Mouse (Mus musculus) megakaryocyte progenitor cell, adult 5-6 weeks (primary cell): ENCODE measurements around the gene Stx11. TPM values are rescaled to one million over a fixed set of nuclear protein-coding genes. Genes with fewer than 3 reads are reported as not detected.

Experiments
- ATAC-seq: replicated peaks from 2 replicates; pipeline ENCODE4 v1.8.0; 2016; ENCODE audit warnings: mild to moderate bottlenecking, moderate TSS enrichment, inconsistent platforms; ENCODE audit not compliant: poor library complexity
- total RNA-seq, 2 experiments: library from RNA; stranded (forward) in 1 of 2; stranded (reverse) in 1 of 2; fragments of 157-497, 149-512 nt in 1 of 2; fragments of 200-1000 nt in 1 of 2; gene quantifications; 2 replicates each; pipeline versions ENCODE4 v1.2.3 to v1.2.4; 2015 to 2017

Gene Stx11
- total RNA-seq, 2 experiments from 2014 or later: 5.1 to 6.8 TPM

DNA sequence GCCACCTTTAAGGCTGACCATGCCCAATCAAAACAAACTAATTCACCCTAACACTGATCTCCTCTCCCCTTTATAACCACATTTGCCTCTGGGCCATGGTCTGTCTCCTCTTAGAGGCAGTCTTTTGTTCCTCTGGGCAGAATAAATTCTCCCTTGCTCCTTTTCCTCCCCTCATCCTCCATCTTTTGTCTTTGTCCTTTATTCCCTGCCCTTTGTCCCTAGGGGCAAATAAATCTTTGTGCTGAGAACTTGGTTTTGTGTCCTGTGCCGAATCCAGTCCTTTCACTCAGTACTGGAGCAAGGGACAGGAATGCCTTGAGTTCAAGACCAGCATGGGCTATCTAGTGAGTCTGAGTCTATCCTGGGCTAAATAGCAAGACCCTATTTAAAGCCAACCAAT, 46.5 kb downstream of the Stx11 start:
- no peak for ATAC-seq

DNA sequence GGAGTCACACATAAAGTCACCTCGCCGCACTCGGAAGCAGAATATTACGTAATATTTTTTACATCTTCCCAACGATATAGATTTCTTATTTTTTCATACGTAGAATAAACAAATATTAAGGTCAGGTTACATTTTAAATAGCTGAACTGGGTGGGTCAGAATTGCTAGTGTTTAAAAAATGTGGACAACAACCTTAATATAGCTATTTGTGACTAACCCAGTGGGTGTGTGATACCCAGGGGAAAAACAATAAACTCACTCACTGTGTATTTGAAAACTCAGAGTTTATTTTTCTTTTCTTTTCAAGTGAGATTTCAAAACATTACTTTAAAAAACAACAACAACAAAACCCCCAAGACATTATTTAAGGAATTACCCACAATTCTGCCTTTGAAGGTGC, 47.7 kb downstream of the Stx11 start:
- no peak for ATAC-seq

DNA sequence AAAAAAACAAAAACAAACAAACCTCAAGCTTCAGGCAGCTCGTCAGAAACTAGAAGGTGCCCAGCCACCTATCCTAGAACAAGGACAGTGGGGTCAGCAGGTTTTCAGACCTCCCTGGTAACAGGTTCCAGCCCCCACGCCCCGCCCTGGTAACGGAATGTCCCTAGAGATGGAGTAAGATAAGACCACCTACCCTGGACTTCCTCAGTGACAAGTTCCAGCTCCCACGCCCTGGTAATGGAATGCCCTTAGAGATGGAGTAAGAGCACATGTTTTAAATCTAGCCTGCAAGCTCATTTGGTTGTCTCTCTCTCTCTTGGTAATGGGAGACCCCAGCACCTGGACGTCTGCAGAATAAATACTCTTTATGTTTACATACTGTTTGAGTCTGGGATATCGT, 48.3 kb downstream of the Stx11 start:
- ATAC-seq: no peak

DNA sequence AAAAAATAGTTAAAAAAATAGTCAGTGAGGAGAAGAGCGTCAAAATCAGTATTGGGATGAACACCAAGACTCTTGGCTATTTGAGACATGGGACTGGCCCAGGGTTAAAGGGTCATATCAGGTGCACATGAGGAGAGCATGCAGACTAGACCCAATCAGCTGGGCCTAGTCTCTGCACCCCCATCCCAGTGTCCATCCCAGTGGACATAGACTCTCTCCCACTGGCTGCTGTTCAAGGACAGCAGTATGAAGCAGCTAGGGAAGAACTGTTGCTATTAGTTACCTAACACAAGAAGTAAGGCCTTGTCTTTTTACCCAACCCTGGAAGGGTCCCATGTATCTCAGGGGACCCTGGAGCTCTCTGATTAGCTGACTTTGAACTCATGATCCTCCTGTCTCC, 49.9 kb downstream of the Stx11 start:
- no peak for ATAC-seq

DNA sequence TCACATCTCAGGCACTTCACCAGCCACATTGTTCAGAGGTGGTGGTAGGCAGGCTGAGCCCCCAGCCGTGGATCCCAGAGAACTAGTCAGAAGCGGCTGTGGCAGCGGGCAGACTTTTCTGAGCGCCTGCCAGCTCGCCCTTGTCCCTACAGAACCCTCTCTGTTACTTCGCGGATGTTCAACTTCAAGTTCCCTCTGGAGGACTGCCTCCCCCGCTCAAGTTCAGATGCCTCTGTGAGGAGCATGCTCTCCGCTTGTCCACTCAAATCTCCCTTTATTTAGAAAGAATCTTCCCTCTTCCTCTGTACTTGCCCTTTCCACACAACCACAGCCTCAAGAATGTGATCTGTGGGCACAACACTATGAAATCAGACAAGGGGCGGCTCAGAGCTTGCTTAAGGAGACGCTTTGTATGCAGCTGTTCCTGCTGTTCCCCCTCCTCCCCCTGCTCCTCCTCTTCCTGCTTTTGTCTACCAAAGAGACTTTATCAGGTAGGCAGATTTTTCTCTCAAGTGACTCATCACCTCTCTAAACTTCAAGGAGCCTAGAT, 52.0 kb downstream of the Stx11 start:
- peak; percentile 81 for ATAC-seq

DNA sequence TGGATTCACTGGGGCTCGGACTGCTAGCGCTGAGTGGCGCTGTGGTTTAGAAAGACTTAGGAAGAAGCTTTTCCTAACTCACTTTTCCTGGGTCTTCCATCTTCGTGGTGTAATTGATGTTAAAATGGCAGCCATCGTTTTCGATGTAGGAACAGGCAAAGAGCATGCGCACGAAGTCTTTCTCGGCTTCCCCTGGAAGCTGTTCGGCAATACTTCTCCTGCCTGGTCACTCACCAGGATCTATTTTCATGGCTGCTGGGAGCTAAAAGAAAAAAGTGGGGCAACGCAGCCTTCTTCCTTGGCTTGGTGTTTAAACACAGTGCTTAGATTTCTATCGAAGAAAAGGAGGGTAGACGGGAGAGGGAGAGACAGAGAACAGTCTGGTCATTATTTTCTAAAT, 52.6 kb downstream of the Stx11 start:
- ATAC-seq: no peak

DNA sequence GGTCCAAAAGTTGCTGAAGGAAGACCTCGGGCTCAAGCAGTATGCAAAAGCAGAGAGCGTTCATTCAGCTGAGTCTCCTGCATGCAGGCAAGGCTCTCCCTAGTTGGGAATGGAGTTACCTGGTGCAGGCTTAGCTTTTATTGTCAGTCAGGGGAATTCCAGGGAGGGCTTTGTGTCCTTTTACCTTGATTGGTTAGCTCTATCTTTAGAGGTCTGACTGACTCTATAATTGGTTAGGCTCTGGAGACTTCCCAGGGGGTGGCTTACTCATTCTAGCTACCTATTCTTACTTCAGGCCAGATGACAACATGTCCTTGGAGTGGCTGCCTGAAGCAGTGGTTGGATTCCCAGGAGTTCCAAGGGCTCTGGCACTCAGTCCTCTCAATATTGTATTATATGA, 54.2 kb downstream of the Stx11 start:
- ATAC-seq: no peak

DNA sequence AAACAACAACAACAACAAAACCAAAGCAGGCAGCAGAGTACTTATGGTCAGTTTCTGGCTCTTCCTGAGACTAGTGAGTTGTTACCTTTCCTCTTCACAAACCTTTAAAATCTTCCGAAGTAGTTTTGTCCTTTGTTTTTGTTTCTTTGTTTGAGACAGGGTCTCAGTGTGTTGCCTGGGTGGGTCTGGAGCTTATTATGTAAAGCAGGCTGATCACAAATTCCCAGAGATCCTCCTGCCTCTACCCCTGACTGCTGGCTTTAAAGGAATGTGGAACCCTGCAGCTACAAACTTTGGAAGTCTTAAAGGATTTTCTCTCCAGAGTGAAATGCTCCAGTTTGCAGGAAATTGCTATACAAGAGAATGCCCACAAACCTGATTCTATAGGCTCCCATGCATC, 54.9 kb downstream of the Stx11 start:
- ATAC-seq: no peak

DNA sequence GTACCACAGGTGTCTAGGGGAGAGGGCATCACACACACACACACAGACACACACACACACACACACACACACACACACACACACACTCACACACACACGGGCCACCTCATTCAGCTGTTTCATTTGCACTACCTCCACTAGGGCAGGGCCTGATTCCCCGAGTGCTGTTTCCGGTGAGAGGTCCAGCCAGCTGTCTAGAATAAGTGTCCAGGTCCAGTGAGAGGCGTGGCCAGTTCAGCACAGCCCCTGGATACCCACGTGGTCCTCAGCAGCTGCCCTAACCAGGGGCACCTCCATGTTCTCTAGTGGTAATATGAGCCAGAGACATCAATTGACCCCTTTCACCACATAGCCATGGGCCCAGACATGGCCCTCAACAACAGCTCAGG, 60.0 kb downstream of the Stx11 start:
- no peak for ATAC-seq

DNA sequence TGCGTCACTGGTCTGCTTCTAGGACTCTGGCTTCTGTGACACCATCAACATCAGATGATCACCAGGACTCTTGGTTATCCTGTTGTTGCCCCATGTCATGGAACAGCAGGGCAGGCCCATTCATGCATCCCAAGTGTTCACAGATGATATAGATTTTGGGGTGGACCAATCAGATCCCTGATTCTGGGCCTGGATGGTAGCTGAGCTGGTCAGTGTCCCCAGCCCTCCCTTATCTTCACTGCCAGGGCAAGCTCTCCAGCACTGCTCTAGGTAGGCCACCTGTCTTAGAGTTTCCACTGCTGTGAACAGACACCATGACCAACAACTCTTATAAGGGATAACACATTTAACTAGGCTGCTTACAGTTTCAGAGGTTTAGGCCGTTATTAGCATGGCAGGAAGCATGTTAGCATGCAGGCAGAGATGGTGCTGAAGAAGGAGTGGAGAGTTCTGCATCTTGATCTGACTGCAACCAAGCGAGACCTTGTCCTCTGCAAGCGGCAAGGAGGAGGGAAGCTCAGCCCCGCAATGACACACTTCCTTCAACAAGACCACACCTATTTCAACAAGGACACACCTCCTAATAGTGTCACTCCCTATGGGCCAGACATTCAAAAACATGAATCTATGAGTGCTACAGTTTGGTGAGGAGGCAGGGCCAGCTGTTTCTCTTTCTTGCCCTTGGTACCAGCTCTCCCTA, 60.5 kb downstream of the Stx11 start:
- ATAC-seq: peak; percentile 89

DNA sequence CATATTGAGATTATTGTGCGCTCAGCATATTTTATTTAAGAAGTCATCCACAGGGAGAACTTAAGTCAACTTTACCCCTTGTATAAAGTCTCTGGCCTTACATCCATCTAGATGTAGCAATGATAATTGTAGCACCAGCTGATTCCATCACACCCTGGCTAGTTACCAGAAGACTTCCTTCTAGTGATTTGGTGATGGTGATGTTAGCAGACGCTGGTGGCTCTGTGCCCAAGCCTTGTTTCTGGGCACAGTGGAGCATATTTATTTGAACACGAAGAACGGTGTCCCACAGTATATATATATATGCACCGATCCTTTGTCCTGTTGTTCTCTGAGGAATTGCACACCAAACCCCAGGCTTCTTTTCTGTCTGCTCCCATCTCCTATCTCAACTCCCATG, 64.2 kb downstream of the Stx11 start:
- ATAC-seq: no peak

DNA sequence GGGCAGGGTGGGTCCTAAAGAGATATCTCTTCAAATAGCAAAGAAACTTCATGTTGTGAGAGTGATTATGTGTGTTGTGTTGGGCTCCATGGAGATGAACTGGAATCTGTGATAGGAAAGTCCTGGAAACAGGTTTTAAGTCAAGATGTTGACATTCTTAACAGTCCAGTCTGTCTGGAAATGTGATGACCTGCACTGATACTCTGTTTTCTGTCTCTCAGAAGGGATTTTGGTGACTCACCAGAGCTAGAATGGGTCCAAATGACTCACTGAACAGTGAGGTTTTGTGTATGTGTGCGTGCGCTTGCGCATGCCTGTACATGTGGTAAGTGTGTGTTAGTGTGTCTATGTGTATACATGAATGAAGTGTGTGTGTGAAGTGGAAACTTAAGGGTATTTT, 70.8 kb downstream of the Stx11 start:
- no peak for ATAC-seq

DNA sequence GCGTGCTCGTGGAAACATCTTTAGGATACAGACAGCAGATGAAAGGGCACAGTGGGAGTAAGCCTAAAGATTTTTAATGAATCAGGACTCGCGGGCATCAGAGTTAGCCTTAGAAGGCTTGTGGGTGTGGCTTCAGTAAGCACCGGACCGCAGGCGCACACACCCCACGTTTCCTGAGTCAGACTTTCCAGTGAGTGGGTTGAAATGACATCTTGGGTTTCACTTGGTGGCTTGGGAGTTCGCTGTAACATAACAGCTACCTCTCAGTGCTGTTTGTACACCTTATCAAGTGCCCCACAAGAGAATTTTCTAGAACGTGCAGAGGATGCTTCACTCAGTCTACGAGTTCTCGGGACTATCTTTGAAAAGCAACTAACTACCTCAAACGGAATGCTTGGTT, 75.7 kb downstream of the Stx11 start:
- ATAC-seq: peak; percentile 90

Other genes starting within 250 kb of the Stx11 start
- 25.6 and 28.2 TPM in 2 replicates for gene Utrn, start 94.9 kb downstream of the Stx11 start, total RNA-seq (2015)
- gene Utrn, start 94.9 kb downstream of the Stx11 start, total RNA-seq (2017): 17.2 and 24.2 TPM in 2 replicates
- gene Sf3b5, start 41.0 kb upstream of the Stx11 start, total RNA-seq (2015): 17.4 and 18.7 TPM in 2 replicates
- gene Sf3b5, start 41.0 kb upstream of the Stx11 start, total RNA-seq (2017): 23.3 and 23.4 TPM in 2 replicates
- 1.1 and 2.2 TPM in 2 replicates for gene Plagl1, start 96.2 kb upstream of the Stx11 start, total RNA-seq (2015)
- gene Plagl1, start 96.2 kb upstream of the Stx11 start, total RNA-seq (2017): 0.25 and 1.7 TPM in 2 replicates
- gene Zc2hc1b, start 213.7 kb upstream of the Stx11 start, total RNA-seq (2015): not detected in 2 replicates
- not detected in 2 replicates for gene Zc2hc1b, start 213.7 kb upstream of the Stx11 start, total RNA-seq (2017)
- 91.4 and 91.6 TPM in 2 replicates for gene Ltv1, start 228.9 kb upstream of the Stx11 start, total RNA-seq (2015)
- gene Ltv1, start 228.9 kb upstream of the Stx11 start, total RNA-seq (2017): 68.6 and 69.3 TPM in 2 replicates